Mouse (Mus musculus) liver, embryonic 14.5 days (tissue): ENCODE results near the gene Psma5. TPM values are rescaled to one million over a fixed set of nuclear protein-coding genes. Genes with fewer than 3 reads are reported as not detected.
A peak's percentile ranks its signal among the peaks of the same experiment; 100 is the strongest.

Experiments
- ATAC-seq: fragments of 200-750 bp; cut with Nextera tagmentation; 2 replicates; pipeline ENCODE4 v1.8.0; 2017; ENCODE audit warnings: moderate number of reproducible peaks, mild to moderate bottlenecking, moderate library complexity; ENCODE audit not compliant: insufficient read depth
- DNase-seq, 3 experiments: peaks; one replicate each; pipeline ENCODE4 v3.0.0-alpha.2; 2012 to 2013; ENCODE audit warnings: low read depth in 3 of 3, low spot score in 3 of 3
- H3K27ac ChIP-seq: fragments of 300-500 bp; sonication (generic); 2 replicates; pipeline ENCODE4 v1.5.1; 2014; ENCODE audit warnings: moderate library complexity, mild to moderate bottlenecking, control low read depth, inconsistent platforms
- H3K27me3 ChIP-seq: fragments of 300-500 bp; sonication (generic); 2 replicates; pipeline ENCODE4 v1.6.1; 2014; ENCODE audit warnings: mild to moderate bottlenecking, low read length, moderate library complexity; ENCODE audit not compliant: control insufficient read depth, insufficient read depth
- H3K36me3 ChIP-seq: fragments of 300-500 bp; sonication (generic); replicated peaks from 2 replicates; pipeline ENCODE4 v1.6.1; 2014; ENCODE audit warnings: low read depth; ENCODE audit not compliant: control insufficient read depth, insufficient read depth
- H3K4me1 ChIP-seq, 2 experiments: fragments of 200-500 bp in 1 of 2; fragments of 300-500 bp in 1 of 2; sonication (generic) in 1 of 2; replicated peaks; 2 replicates each; pipeline ENCODE4 v1.6.1; 2012 to 2014; ENCODE audit warnings: antibody characterized with exemption in 1 of 2, inconsistent platforms in 1 of 2, low read length in 1 of 2; ENCODE audit not compliant: control insufficient read depth in 2 of 2, insufficient read depth in 2 of 2
- H3K4me2 ChIP-seq: fragments of 300-500 bp; sonication (generic); 2 replicates; pipeline ENCODE4 v1.6.1; 2014; ENCODE audit warnings: low read depth, mild to moderate bottlenecking, control low read depth, moderate library complexity
- H3K4me3 ChIP-seq, 2 experiments: fragments of 200-500 bp in 1 of 2; fragments of 300-500 bp in 1 of 2; sonication (generic) in 1 of 2; 2 replicates each; pipeline ENCODE4 v1.5.1; 2012 to 2014; ENCODE audit warnings: low read depth in 2 of 2, low read length in 2 of 2, mild to moderate bottlenecking in 2 of 2, control low read depth in 1 of 2, inconsistent platforms in 1 of 2, moderate library complexity in 1 of 2; ENCODE audit not compliant: insufficient read depth in 1 of 2
- H3K9ac ChIP-seq: fragments of 300-500 bp; sonication (generic); replicated peaks from 2 replicates; pipeline ENCODE4 v1.6.1; 2014; ENCODE audit warnings: mild to moderate bottlenecking, control low read depth, moderate library complexity
- H3K9me3 ChIP-seq: fragments of 300-500 bp; sonication (generic); 2 replicates; pipeline ENCODE4 v1.6.1; 2016; ENCODE audit warnings: low read length, mixed read lengths; ENCODE audit not compliant: control insufficient read depth
- CTCF ChIP-seq: IDR thresholded peaks from 2 replicates; pipeline ENCODE4 v1.5.1; 2016; ENCODE audit warnings: antibody characterized with exemption, low read depth, control low read depth
- EP300 ChIP-seq: IDR thresholded peaks from 2 replicates; pipeline ENCODE4 v1.6.1; 2016; ENCODE audit warnings: antibody characterized with exemption, low read depth
- WGBS: fragments of 180-500 bp; shearing (Covaris S2); extraction: QIAGEN DNeasy Blood & Tissue Kit; methylation state at CpG from one replicate; pipeline ENCODE4 v1.1.7; 2014; ENCODE audit not compliant: insufficient replicate concordance; 5-methylcytosine and 5-hydroxymethylcytosine counted together
- polyA plus RNA-seq, 2 experiments: library from polyadenylated mRNA; depleted of rRNA in 1 of 2; stranded (reverse) in 1 of 2; unstranded in 1 of 2; fragments of >200 nt; fragmentation: Nextera tagmentation in 1 of 2; extraction: Ambion mirVana in 1 of 2; gene quantifications; 2 replicates each; pipeline versions ENCODE4 v1.2.1 to v1.2.3; 2012 to 2014

Gene Psma5
- polyA plus RNA-seq, 2 experiments = 93.8 to 192 TPM

GRCm38 (mm10) chr3:108297603-108298553 is 41.2 kb downstream of the Psma5 start:
- H3K4me3 ChIP-seq = no peak overlapping the region
- no peak overlapping the region for H3K9ac ChIP-seq
- TF ChIP-seq EP300 (no peak), CTCF (no peak)
- peaks cover 32 to 50% of the 10 kb centered on the region in 2 experiments for H3K4me1 ChIP-seq
- no peaks in the 10 kb centered on the region for H3K9me3 ChIP-seq
- H3K27me3 ChIP-seq = no peaks in the 10 kb centered on the region
- H3K27ac ChIP-seq = no peak overlapping the region
- no peak for ATAC-seq
- no peak for DNase-seq
- WGBS = 33% methylated on average over 7 of the region's 7 CpGs
- no peaks in the 10 kb centered on the region for H3K36me3 ChIP-seq
- H3K4me2 ChIP-seq = peak overlapping the region; percentile 18; the same call in 1 of the 2 replicates

GRCm38 (mm10) chr3:108300455-108301030 is 43.8 kb downstream of the Psma5 start:
- ATAC-seq (no peak), DNase-seq (no peak)
- H3K27ac ChIP-seq = no peak overlapping the region
- no peaks in the 10 kb centered on the region for H3K9me3 ChIP-seq
- no peaks in the 10 kb centered on the region for H3K36me3 ChIP-seq
- no peak overlapping the region for H3K9ac ChIP-seq
- H3K4me1 ChIP-seq = peaks cover 21 to 32% of the 10 kb centered on the region in 2 experiments
- WGBS = 53% methylated on average over 6 of the region's 6 CpGs
- no peak overlapping the region for H3K4me3 ChIP-seq
- H3K27me3 ChIP-seq = no peaks in the 10 kb centered on the region
- no peak overlapping the region for H3K4me2 ChIP-seq
- TF ChIP-seq EP300 (no peak), CTCF (no peak)

- DNase-seq (no peak), ATAC-seq (no peak)
- Histone ChIP-seq H3K4me2 (no peak overlapping the region), H3K27me3 (no peaks in the 10 kb centered on the region), H3K9me3 (no peaks in the 10 kb centered on the region), H3K36me3 (no peaks in the 10 kb centered on the region), H3K4me3 (no peak overlapping the region), H3K9ac (no peak overlapping the region), H3K27ac (no peak overlapping the region), H3K4me1 (peaks cover 0 to 7% of the 10 kb centered on the region in 2 experiments; a peak in 3 of 4 replicates)
- WGBS = 86% methylated on average over 8 of the region's 8 CpGs
- TF ChIP-seq EP300 = no peak
- no peak for TF ChIP-seq CTCF
Measured at GRCm38 (mm10) chr3:108303683-108304082, 47.0 kb downstream of the Psma5 start.

- no peak for ATAC-seq
- no peak overlapping the region for H3K4me3 ChIP-seq
- H3K9ac ChIP-seq = no peak overlapping the region
- no peaks in the 10 kb centered on the region for H3K9me3 ChIP-seq
- no peak overlapping the region for H3K27ac ChIP-seq
- TF ChIP-seq EP300 = no peak
- TF ChIP-seq CTCF = no peak
- no peaks in the 10 kb centered on the region for H3K36me3 ChIP-seq
- peaks cover 0 to 3% of the 10 kb centered on the region in 2 experiments; a peak in 2 of 4 replicates for H3K4me1 ChIP-seq
- 49% methylated on average over 4 of the region's 4 CpGs for WGBS
- no peaks in the 10 kb centered on the region for H3K27me3 ChIP-seq
- no peak overlapping the region for H3K4me2 ChIP-seq
- DNase-seq = no peak
Measured at GRCm38 (mm10) chr3:108304747-108305146, 48.0 kb downstream of the Psma5 start.

- no peak for ATAC-seq
Measured at GRCm38 (mm10) chr3:108306387-108306786, 49.7 kb downstream of the Psma5 start.

More at GRCm38 (mm10) chr3:108306387-108306786, 49.7 kb downstream of the Psma5 start:
- TF ChIP-seq CTCF = no peak
- no peak for TF ChIP-seq EP300
- H3K27ac ChIP-seq = no peak overlapping the region
- H3K4me2 ChIP-seq = no peak overlapping the region
- no peak overlapping the region for H3K9ac ChIP-seq
- 57% methylated on average over 3 of the region's 3 CpGs for WGBS
- peaks cover 0 to 3% of the 10 kb centered on the region in 2 experiments; a peak in 2 of 4 replicates for H3K4me1 ChIP-seq
- H3K9me3 ChIP-seq = no peaks in the 10 kb centered on the region
- no peaks in the 10 kb centered on the region for H3K36me3 ChIP-seq
- no peak for DNase-seq
- H3K27me3 ChIP-seq = no peaks in the 10 kb centered on the region
- H3K4me3 ChIP-seq = no peak overlapping the region
